Mouse (Mus musculus): ENCODE measurements around the gene Il9r. TPM values are rescaled to one million over a fixed set of nuclear protein-coding genes. Genes with fewer than 3 reads are reported as not detected.

Gene Il9r
- polyA plus RNA-seq, 1 experiment from 2014 or later = 0.02 TPM

- Histone ChIP-seq H3K36me3 (ENCODE audit: control insufficient read depth, insufficient read depth, low read length) (peaks cover 3% of the 10 kb centered on the region; the same call in 1 of the 2 replicates), H3K4me1 (ENCODE audit: control insufficient read depth, insufficient read depth, low read length) (peaks cover 26% of the 10 kb centered on the region), H3K27ac (ENCODE audit: low read length) (no peak overlapping the region), H3K9ac (ENCODE audit: low read depth, low read length) (no peak overlapping the region), H3K4me3 (ENCODE audit: low read length) (no peak overlapping the region), H3K4me2 (ENCODE audit: low read depth, low read length) (no peak overlapping the region), H3K9me3 (ENCODE audit: control insufficient read depth, low read length) (no peaks in the 10 kb centered on the region), H3K27me3 (replicated peaks; ENCODE audit: control insufficient read depth, insufficient read depth, low read length) (no peaks in the 10 kb centered on the region)
- WGBS = 61% methylated on average over 5 of the region's 5 CpGs
- peak; percentile 45; the same call in 1 of the 2 replicates for ATAC-seq
Measured at GRCm38 (mm10) chr11:32238093-32238860, 38.2 kb upstream of the Il9r start.

DNA sequence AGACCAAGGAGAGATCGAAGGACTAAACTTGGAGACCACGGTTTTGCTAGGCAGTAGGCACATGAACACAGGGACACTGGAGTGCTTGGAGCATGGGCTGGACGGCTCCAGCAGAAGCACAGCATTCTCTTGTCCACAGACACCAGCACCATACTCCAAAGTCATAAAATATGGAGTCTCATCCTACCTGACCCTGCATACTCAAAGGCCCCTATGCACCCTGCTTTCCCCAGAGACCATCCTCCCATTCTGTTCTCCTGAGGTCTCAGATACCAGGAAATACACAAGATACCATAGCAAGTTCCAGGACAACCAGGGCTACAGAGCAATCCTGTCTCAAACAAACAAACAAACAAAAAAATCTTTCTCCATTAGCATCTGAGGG, 37.3 kb upstream of the Il9r start:
- ATAC-seq = no peak
- no peak overlapping the region for H3K9ac ChIP-seq (ENCODE audit: low read depth, low read length)
- no peaks in the 10 kb centered on the region for H3K9me3 ChIP-seq (ENCODE audit: control insufficient read depth, low read length)
- no peaks in the 10 kb centered on the region for H3K27me3 ChIP-seq (replicated peaks; ENCODE audit: control insufficient read depth, insufficient read depth, low read length)
- H3K4me2 ChIP-seq (ENCODE audit: low read depth, low read length) = no peak overlapping the region
- peaks cover 22% of the 10 kb centered on the region for H3K4me1 ChIP-seq (ENCODE audit: control insufficient read depth, insufficient read depth, low read length)
- peaks cover 3% of the 10 kb centered on the region; the same call in 1 of the 2 replicates for H3K36me3 ChIP-seq (ENCODE audit: control insufficient read depth, insufficient read depth, low read length)
- no peak overlapping the region for H3K4me3 ChIP-seq (ENCODE audit: low read length)
- 88% methylated on average over 3 of the region's 3 CpGs for WGBS
- H3K27ac ChIP-seq (ENCODE audit: low read length) = no peak overlapping the region

GRCm38 (mm10) chr11:32236712-32237410, 36.8 kb upstream of the Il9r start:
- 62% methylated on average over 9 of the region's 9 CpGs for WGBS
- Histone ChIP-seq H3K36me3 (ENCODE audit: control insufficient read depth, insufficient read depth, low read length) (peaks cover 7% of the 10 kb centered on the region; the same call in 1 of the 2 replicates), H3K27me3 (replicated peaks; ENCODE audit: control insufficient read depth, insufficient read depth, low read length) (no peaks in the 10 kb centered on the region), H3K4me3 (ENCODE audit: low read length) (no peak overlapping the region), H3K9me3 (ENCODE audit: control insufficient read depth, low read length) (no peaks in the 10 kb centered on the region), H3K4me1 (ENCODE audit: control insufficient read depth, insufficient read depth, low read length) (peaks cover 22% of the 10 kb centered on the region), H3K4me2 (ENCODE audit: low read depth, low read length) (no peak overlapping the region), H3K27ac (ENCODE audit: low read length) (no peak overlapping the region), H3K9ac (ENCODE audit: low read depth, low read length) (no peak overlapping the region)
- no peak for ATAC-seq

DNA sequence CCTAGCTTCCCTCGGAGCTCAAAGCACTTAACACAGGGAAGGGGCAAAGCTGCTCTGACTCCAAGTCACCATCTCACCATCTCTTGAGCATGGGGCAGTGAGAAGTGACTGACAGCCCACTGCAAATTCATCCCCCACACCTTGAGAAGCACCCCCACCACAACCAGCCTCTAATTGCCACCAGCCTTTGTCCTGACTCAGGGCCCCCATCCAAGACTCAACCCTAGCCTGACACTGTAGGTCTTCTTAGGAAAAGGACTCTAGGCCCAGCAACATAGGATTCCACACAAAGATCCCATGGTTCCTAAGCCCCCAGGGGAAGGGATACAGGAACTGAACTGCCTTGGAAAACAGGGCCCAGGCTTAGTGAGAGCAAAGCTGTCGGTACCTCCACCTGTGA, 36.1 kb upstream of the Il9r start:
- H3K9me3 ChIP-seq (ENCODE audit: control insufficient read depth, low read length) = no peaks in the 10 kb centered on the region
- H3K4me1 ChIP-seq (ENCODE audit: control insufficient read depth, insufficient read depth, low read length) = peaks cover 22% of the 10 kb centered on the region
- 64% methylated on average over 2 of the region's 2 CpGs for WGBS
- no peak overlapping the region for H3K9ac ChIP-seq (ENCODE audit: low read depth, low read length)
- no peak overlapping the region for H3K4me2 ChIP-seq (ENCODE audit: low read depth, low read length)
- H3K27ac ChIP-seq (ENCODE audit: low read length) = peak overlapping the region; percentile 34
- H3K27me3 ChIP-seq (replicated peaks; ENCODE audit: control insufficient read depth, insufficient read depth, low read length) = no peaks in the 10 kb centered on the region
- peaks cover 9% of the 10 kb centered on the region; the same call in 1 of the 2 replicates for H3K36me3 ChIP-seq (ENCODE audit: control insufficient read depth, insufficient read depth, low read length)
- H3K4me3 ChIP-seq (ENCODE audit: low read length) = no peak overlapping the region
- ATAC-seq = no peak

- Histone ChIP-seq H3K4me1 (ENCODE audit: control insufficient read depth, insufficient read depth, low read length) (peaks cover 22% of the 10 kb centered on the region), H3K27me3 (replicated peaks; ENCODE audit: control insufficient read depth, insufficient read depth, low read length) (no peaks in the 10 kb centered on the region), H3K9me3 (ENCODE audit: control insufficient read depth, low read length) (no peaks in the 10 kb centered on the region), H3K27ac (ENCODE audit: low read length) (no peak overlapping the region; the same call in 1 of the 2 replicates), H3K4me3 (ENCODE audit: low read length) (no peak overlapping the region), H3K4me2 (ENCODE audit: low read depth, low read length) (no peak overlapping the region), H3K36me3 (ENCODE audit: control insufficient read depth, insufficient read depth, low read length) (peaks cover 9% of the 10 kb centered on the region; the same call in 1 of the 2 replicates), H3K9ac (ENCODE audit: low read depth, low read length) (no peak overlapping the region)
- WGBS = 29% methylated on average over 3 of the region's 3 CpGs
- ATAC-seq = peak; percentile 54
Measured at GRCm38 (mm10) chr11:32235646-32236045, 35.6 kb upstream of the Il9r start.

DNA sequence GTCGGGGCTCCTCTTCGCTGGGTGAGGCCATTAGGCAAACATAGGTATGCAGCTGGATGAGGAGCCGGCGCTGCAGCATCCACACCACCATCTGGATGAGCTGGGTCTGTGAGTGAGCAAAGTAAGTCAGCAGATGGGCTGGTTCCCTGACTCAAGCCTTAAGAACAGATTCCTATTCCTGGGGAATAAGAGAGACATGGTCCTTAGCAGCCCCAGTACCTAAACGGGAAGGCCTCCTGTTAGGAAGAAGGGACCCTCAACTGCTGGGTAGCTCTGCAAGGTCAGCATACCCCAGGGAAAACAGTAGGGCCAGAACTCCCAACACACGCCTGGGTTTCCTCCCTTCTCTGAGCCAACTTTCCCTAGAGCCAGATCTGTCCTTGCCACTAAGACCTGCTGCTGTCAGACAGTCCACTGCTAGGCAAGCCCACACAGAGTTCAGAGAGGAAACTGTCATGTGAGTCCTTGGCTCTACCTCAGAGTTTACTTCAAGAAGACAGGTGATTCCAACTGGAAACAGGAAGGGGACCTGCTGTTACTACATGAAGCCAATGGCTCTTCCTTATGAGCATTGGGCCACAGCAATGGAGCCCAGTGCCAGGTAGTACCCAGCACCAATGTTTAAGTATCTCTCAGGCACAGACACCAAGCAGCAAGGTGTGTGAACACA, 34.9 kb upstream of the Il9r start:
- H3K4me1 ChIP-seq (ENCODE audit: control insufficient read depth, insufficient read depth, low read length) = peaks cover 22% of the 10 kb centered on the region
- no peak for ATAC-seq
- H3K4me3 ChIP-seq (ENCODE audit: low read length) = no peak overlapping the region
- peak overlapping the region; percentile 49 for H3K27ac ChIP-seq (ENCODE audit: low read length)
- H3K9ac ChIP-seq (ENCODE audit: low read depth, low read length) = no peak overlapping the region
- 84% methylated on average over 6 of the region's 6 CpGs for WGBS
- no peaks in the 10 kb centered on the region for H3K9me3 ChIP-seq (ENCODE audit: control insufficient read depth, low read length)
- H3K4me2 ChIP-seq (ENCODE audit: low read depth, low read length) = no peak overlapping the region
- H3K36me3 ChIP-seq (ENCODE audit: control insufficient read depth, insufficient read depth, low read length) = peaks cover 9% of the 10 kb centered on the region; the same call in 1 of the 2 replicates
- no peaks in the 10 kb centered on the region for H3K27me3 ChIP-seq (replicated peaks; ENCODE audit: control insufficient read depth, insufficient read depth, low read length)

DNA sequence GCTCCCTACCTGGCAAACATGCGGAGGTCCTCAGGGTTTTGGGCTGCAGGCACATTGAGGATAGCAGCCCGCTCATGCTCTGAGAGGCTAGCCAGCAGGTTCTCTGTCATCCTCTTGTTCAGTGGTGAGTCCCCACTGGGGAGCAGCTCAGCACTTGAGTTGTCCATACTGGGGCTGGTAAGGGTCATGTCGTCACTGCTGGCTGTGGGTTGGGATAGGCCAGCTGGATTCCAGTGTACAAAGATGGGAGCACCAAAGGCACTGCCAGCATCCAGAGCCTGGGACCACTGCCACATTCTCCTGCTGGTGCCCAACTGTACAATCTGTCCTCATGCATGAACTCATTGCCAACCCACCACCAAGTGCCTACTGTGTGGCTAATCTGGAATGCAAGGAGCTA, 33.8 kb upstream of the Il9r start:
- Histone ChIP-seq H3K9me3 (ENCODE audit: control insufficient read depth, low read length) (no peaks in the 10 kb centered on the region), H3K36me3 (ENCODE audit: control insufficient read depth, insufficient read depth, low read length) (peaks cover 11% of the 10 kb centered on the region; the same call in 1 of the 2 replicates), H3K4me2 (ENCODE audit: low read depth, low read length) (no peak overlapping the region), H3K27ac (ENCODE audit: low read length) (no peak overlapping the region), H3K4me3 (ENCODE audit: low read length) (no peak overlapping the region), H3K27me3 (replicated peaks; ENCODE audit: control insufficient read depth, insufficient read depth, low read length) (no peaks in the 10 kb centered on the region), H3K9ac (ENCODE audit: low read depth, low read length) (no peak overlapping the region), H3K4me1 (ENCODE audit: control insufficient read depth, insufficient read depth, low read length) (peaks cover 22% of the 10 kb centered on the region)
- 89% methylated on average over 3 of the region's 3 CpGs for WGBS
- no peak for ATAC-seq

GRCm38 (mm10) chr11:32232848-32233247, 32.8 kb upstream of the Il9r start:
- Histone ChIP-seq H3K4me1 (ENCODE audit: control insufficient read depth, insufficient read depth, low read length) (peaks cover 18% of the 10 kb centered on the region), H3K4me2 (ENCODE audit: low read depth, low read length) (no peak overlapping the region), H3K36me3 (ENCODE audit: control insufficient read depth, insufficient read depth, low read length) (peaks cover 14% of the 10 kb centered on the region; the same call in 1 of the 2 replicates), H3K9ac (ENCODE audit: low read depth, low read length) (no peak overlapping the region), H3K9me3 (ENCODE audit: control insufficient read depth, low read length) (no peaks in the 10 kb centered on the region), H3K27ac (ENCODE audit: low read length) (no peak overlapping the region), H3K27me3 (replicated peaks; ENCODE audit: control insufficient read depth, insufficient read depth, low read length) (no peaks in the 10 kb centered on the region), H3K4me3 (ENCODE audit: low read length) (no peak overlapping the region)
- ATAC-seq = peak; percentile 40
- WGBS = 80% methylated on average over 10 of the region's 10 CpGs

DNA sequence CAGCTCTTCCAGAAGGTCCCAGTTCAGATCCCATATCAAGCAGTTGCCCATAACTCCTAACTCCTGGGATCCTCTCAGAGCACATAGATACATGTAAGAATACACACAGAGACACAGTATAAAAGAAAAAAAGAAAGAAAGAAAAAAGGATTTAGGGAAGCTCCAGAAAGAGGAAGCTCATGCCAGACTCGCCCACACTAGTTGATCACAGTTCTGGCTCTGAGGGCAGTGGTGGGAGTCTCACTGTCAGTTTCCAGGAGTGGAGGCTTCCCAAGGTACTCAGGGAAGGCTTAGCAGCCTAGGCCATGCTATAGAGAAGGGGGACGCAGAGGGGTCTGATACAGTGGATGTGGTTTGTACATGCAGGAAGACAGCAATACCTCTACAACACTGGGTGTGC, 31.0 kb upstream of the Il9r start:
- no peak overlapping the region for H3K4me3 ChIP-seq (ENCODE audit: low read length)
- H3K27ac ChIP-seq (ENCODE audit: low read length) = no peak overlapping the region
- no peaks in the 10 kb centered on the region for H3K9me3 ChIP-seq (ENCODE audit: control insufficient read depth, low read length)
- ATAC-seq = no peak
- peaks cover 20% of the 10 kb centered on the region for H3K4me1 ChIP-seq (ENCODE audit: control insufficient read depth, insufficient read depth, low read length)
- H3K36me3 ChIP-seq (ENCODE audit: control insufficient read depth, insufficient read depth, low read length) = peaks cover 14% of the 10 kb centered on the region; the same call in 1 of the 2 replicates
- WGBS = 94% methylated on average over 2 of the region's 2 CpGs
- H3K4me2 ChIP-seq (ENCODE audit: low read depth, low read length) = no peak overlapping the region
- H3K27me3 ChIP-seq (replicated peaks; ENCODE audit: control insufficient read depth, insufficient read depth, low read length) = no peaks in the 10 kb centered on the region
- no peak overlapping the region for H3K9ac ChIP-seq (ENCODE audit: low read depth, low read length)
